Mouse (Mus musculus): Measurements from ENCODE around the gene Aox4.

DNA sequence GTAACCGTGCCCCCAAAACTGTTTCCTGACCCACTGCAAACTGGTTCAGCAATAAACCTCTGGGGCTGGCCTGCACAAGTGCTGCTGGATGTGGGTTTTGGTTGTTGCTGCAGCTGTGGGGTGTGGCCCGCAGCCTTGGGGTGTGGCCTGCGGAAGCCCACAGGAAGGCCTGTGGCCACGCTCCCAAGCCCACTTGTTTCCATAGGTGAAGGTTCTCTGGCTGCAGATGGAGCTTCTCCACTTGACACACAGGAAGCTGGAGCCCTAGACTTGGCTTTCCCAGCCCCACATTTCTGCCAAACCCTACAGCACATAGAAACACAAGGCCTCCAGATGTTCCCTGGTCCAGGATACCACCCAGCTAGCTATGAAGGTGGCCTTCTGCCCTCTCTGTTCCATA is 93.5 kb downstream of the Aox4 start:
- TF ChIP-seq CTCF (IDR thresholded peaks at IDR 0.05; ENCODE audit: insufficient read depth, low read depth, low read length) (no peak), POLR2A (IDR thresholded peaks at IDR 0.05; ENCODE audit: insufficient read depth, low read depth, low read length) (no peak)
